Mouse (Mus musculus) cerebellum, adult 8-10 months (tissue): ENCODE measurements at regions not wholly inside any gene's neighbourhood (a gene's known extent, or its start where the extent isn't known, plus 50 kb on each side); places are given as distances from the start of the nearest gene placed in this dataset.

Source experiments
- DNase-seq: peaks from one replicate; pipeline ENCODE4 v3.0.0; 2022

GRCm38 (mm10) chr7:74224378-74224777 lies 210.9 kb upstream of the St8sia2 start:
- DNase-seq = no peak

- no peak for DNase-seq
Measured at GRCm38 (mm10) chr7:74200661-74201060, 187.2 kb upstream of the St8sia2 start.

- no peak for DNase-seq
Measured at GRCm38 (mm10) chr7:74198796-74199195, 185.3 kb upstream of the St8sia2 start.

- DNase-seq = no peak
Measured at GRCm38 (mm10) chr7:74184661-74185060, 171.2 kb upstream of the St8sia2 start.

GRCm38 (mm10) chr7:74174206-74174605 lies 160.7 kb upstream of the St8sia2 start:
- DNase-seq = no peak

GRCm38 (mm10) chr7:74173230-74173612 lies 159.7 kb upstream of the St8sia2 start:
- DNase-seq = no peak

GRCm38 (mm10) chr7:74172504-74173229 lies 159.2 kb upstream of the St8sia2 start:
- no peak for DNase-seq

- no peak for DNase-seq
Measured at GRCm38 (mm10) chr7:74151590-74151989, 138.1 kb upstream of the St8sia2 start.

- DNase-seq = no peak
Measured at GRCm38 (mm10) chr7:74143236-74143635, 129.7 kb upstream of the St8sia2 start.

- no peak for DNase-seq
Measured at GRCm38 (mm10) chr7:74138169-74138568, 124.7 kb upstream of the St8sia2 start.

- DNase-seq = no peak
Measured at GRCm38 (mm10) chr7:74130206-74130836, 116.8 kb upstream of the St8sia2 start.

GRCm38 (mm10) chr7:74112071-74112470 lies 98.6 kb upstream of the St8sia2 start:
- DNase-seq = no peak

- DNase-seq = no peak
Measured at GRCm38 (mm10) chr7:74108347-74108746, 94.9 kb upstream of the St8sia2 start.

- DNase-seq = peak; percentile 73
Measured at GRCm38 (mm10) chr7:74107176-74107928, 93.9 kb upstream of the St8sia2 start.

- DNase-seq = no peak
Measured at GRCm38 (mm10) chr7:74091402-74092025, 78.0 kb upstream of the St8sia2 start.

GRCm38 (mm10) chr7:74080846-74081235 lies 67.4 kb upstream of the St8sia2 start:
- DNase-seq = no peak

- no peak for DNase-seq
Measured at GRCm38 (mm10) chr7:74080079-74080845, 66.8 kb upstream of the St8sia2 start.

GRCm38 (mm10) chr7:74072632-74073031 lies 59.1 kb upstream of the St8sia2 start:
- no peak for DNase-seq

GRCm38 (mm10) chr7:74070836-74071235 lies 57.3 kb upstream of the St8sia2 start:
- no peak for DNase-seq

GRCm38 (mm10) chr7:74065449-74066099 lies 52.1 kb upstream of the St8sia2 start:
- DNase-seq = no peak
